Mouse (Mus musculus) hematopoietic stem cell, adult 5-6 weeks (primary cell): Measurements from ENCODE around the gene Cxcl2. TPM values are rescaled to one million over a fixed set of nuclear protein-coding genes. Genes with fewer than 3 reads are reported as not detected.

ENCODE experiments used
- ATAC-seq, 2 experiments: fragments of 125-278 bp in 1 of 2; replicated peaks in 1 of 2; 2 replicates each; pipeline ENCODE4 v1.8.0; 2016 to 2017; ENCODE audit warnings: inconsistent platforms in 2 of 2, mild to moderate bottlenecking in 2 of 2, moderate number of reproducible peaks in 2 of 2, low read depth in 1 of 2, moderate TSS enrichment in 1 of 2; ENCODE audit not compliant: low FRiP score in 2 of 2, poor library complexity in 2 of 2, severe bottlenecking in 2 of 2, insufficient read depth in 1 of 2, low TSS enrichment in 1 of 2
- total RNA-seq: library from RNA; stranded (forward); fragments of 172-1452, 232-1000 nt; gene quantifications from 2 replicates; pipeline ENCODE4 v1.2.3, GENCODE M21; 2017

Cxcl2 gene
- total RNA-seq, 1 experiment from 2014 or later = 228 TPM

GRCm38 (mm10) chr5:90949499-90949898 lies 45.8 kb downstream of the Cxcl2 start:
- peak; percentile 32 to 34; a peak in 1 of 4 replicates for ATAC-seq

- ATAC-seq = peak; percentile 62 to 78; a peak in 3 of 4 replicates
Observed at GRCm38 (mm10) chr5:90951475-90951874, 47.8 kb downstream of the Cxcl2 start.

GRCm38 (mm10) chr5:90952731-90953481 lies 49.2 kb downstream of the Cxcl2 start:
- no peak for ATAC-seq

Other genes with a start within 250 kb of the Cxcl2 start
- gene Cxcl5, start 144.5 kb upstream of the Cxcl2 start, total RNA-seq = not detected in 2 replicates
- gene Ppbp, start 135.4 kb upstream of the Cxcl2 start, total RNA-seq = 0.75 and 5.4 TPM in 2 replicates
- gene Pf4, start 131.4 kb upstream of the Cxcl2 start, total RNA-seq = 41.8 and 64.8 TPM in 2 replicates
- 0.69 TPM in 1 of 2 replicates, not detected in the other for gene Cxcl3, start 117.8 kb upstream of the Cxcl2 start, total RNA-seq
- 0.13 TPM in 1 of 2 replicates, not detected in the other for gene Cxcl15, start 109.3 kb upstream of the Cxcl2 start, total RNA-seq
- gene Cxcl1, start 12.6 kb upstream of the Cxcl2 start, total RNA-seq = not detected in 2 replicates
- gene Mthfd2l, start 27.2 kb downstream of the Cxcl2 start, total RNA-seq = 25.7 and 26.4 TPM in 2 replicates
- 0.25 TPM in 1 of 2 replicates, not detected in the other for gene Epgn, start 123.6 kb downstream of the Cxcl2 start, total RNA-seq
- gene Ereg, start 170.8 kb downstream of the Cxcl2 start, total RNA-seq = not detected in 2 replicates
- gene Areg, start 235.7 kb downstream of the Cxcl2 start, total RNA-seq = 0.81 TPM in 1 of 2 replicates, not detected in the other